Mouse (Mus musculus): ENCODE measurements around the gene Cog7.

The Cog7 gene

DNA sequence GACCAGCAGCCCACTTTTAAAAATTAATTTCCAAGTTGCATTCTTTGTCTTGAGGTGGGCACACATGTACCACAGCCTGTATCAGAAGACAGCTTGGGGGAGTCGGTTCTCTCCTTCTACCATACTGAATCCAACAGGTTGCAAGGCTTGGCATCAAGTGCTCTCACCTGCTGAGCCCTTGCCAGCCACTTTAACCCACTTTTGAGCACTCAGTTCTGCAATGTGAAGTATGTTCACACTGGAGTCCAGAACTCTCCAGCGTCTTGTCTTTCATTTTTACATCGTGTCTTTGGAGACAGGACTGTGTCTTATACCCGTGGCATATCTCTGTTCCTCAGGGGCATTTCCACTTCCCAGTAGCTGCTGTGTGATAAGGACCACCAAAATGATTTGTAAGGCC lies 101.3 kb downstream of the Cog7 start:
- DNase-seq = no peak

DNA sequence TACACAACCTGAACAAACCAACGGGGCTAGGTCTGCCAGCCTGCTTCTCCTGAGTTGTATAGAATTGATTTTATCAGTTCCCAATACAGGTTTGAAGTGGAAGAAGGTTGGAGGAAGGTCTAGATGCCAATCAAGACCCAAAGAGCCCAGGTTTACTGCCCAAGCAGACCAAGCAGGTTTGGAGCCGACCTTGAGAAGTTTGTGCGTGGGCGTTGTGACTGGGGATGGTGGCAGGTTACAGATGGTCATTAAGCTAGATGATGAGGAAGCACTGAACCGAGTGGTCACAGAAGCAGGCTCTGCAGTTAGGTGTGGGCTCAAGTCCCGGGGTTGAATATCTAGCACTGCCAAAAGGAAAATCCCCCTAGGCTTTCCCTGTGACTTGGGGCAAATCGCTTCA lies 106.7 kb downstream of the Cog7 start:
- no peak for DNase-seq

GRCm38 (mm10) chr7:121873998-121874397 lies 107.5 kb downstream of the Cog7 start:
- DNase-seq = no peak

GRCm38 (mm10) chr7:121871631-121872030 lies 109.9 kb downstream of the Cog7 start:
- no peak for DNase-seq

- no peak for DNase-seq
These were observed 116.5 kb downstream of the Cog7 start, which contains the start of gene Scnn1b for GRCm38 (mm10) chr7:121864858-121865585. Gene Scnn1b, plus strand, starts transcription at chr7:121865038.

GRCm38 (mm10) chr7:121858939-121859338 lies 122.6 kb downstream of the Cog7 start:
- no peak for DNase-seq

GRCm38 (mm10) chr7:121857177-121857884 lies 124.2 kb downstream of the Cog7 start:
- DNase-seq = no peak

GRCm38 (mm10) chr7:121848537-121849168 lies 132.9 kb downstream of the Cog7 start:
- no peak for DNase-seq

- DNase-seq = no peak
These were observed 135.5 kb downstream of the Cog7 start for GRCm38 (mm10) chr7:121845964-121846363.

DNA sequence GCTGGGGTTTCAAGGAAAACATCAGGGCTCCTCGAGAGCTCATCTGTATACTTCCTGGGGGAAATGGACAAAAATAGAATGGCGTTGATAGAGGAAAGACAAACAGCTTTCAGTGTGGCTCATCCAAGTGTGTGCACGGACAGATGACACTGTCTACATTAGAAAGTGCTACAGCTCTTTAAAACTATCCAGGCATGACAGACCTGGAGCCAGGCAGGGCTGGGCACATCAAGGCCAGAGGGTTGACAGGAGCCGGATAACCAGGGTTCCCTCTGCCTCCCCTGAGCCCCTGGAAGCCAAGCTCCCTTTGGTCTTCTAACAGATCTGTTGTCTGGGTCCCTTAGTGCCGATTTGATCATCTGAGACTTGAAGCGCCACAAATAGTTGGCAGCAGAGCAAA lies 139.3 kb downstream of the Cog7 start:
- no peak for DNase-seq

DNA sequence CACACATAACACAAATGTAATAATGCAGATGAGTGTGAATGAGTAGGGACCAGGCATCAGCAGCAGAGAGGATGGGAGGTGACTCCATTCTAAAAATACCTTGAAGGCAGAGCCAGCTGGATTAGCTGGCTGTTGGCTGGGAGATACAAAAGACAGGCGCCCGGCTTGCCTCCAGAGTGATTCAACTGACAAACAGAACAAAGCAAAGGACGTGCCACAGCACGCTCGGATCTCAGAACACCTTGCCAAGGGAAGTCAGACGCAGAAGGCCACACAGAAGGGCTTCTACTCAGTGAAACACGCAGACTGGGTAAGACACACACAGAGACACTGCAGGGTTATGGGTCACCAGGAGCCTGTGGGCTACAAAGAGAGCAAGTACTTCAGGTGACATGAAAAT lies 140.7 kb downstream of the Cog7 start:
- DNase-seq = no peak

GRCm38 (mm10) chr7:121836827-121837226 lies 144.7 kb downstream of the Cog7 start:
- no peak for DNase-seq

DNA sequence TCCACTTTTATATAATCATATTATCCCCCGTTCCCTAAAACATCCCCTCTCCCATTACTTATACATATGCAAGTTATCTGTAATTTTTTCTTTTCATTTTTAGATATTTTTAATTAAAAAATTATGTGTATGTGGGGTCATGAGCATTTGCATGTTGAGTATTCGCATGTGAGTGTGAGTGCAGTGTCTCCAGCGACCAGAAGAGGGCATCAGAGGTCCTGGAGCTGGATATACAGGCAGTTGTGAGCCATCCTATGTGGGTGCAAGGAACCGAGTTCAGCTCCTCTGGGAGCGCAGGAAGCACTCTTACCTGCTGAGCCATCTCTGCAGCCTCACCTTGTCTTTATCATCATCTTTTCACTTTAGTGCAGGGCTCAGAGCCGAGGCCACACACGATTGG lies 146.1 kb downstream of the Cog7 start:
- peak; percentile 5 for DNase-seq
